In the genomic region with DNA sequence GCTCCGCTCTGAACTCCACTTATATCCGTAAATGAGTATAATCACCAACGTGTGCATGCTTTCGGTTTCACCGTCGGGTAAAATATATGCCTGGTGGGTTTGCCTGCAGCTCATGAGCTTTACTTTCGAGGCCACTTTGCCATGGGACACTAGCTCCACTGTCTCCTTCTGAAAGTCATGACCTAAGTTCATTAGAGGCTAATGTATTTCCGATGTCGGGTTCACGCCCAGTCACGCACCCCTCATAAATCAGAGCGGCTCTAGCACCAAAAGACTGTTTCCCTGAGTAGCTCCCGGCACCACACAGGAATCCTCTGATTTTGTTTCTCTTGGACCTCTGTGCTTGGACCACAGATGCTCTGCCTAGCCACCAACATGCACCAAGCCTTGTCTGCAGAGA, we compare ENCODE assay signal across 31 mouse cellular contexts. TPM values are rescaled to one million over a fixed set of nuclear protein-coding genes. Genes with fewer than 3 reads are reported as not detected.
DNase-seq lines count a peak whose midpoint lies in the region; ATAC-seq lines count a peak whose summit lies in the region.
"Had no signal": no experiment of that assay in that cellular context is flagged by ENCODE, and none has a peak within 500 bp of the region (broad histone marks: within the 10 kb centered on the region; RNA-seq: fewer than 3 reads in every experiment).

No protein-coding gene starts in this region.

- no peaks in the 10 kb centered on the region for H3K4me1 ChIP-seq in kidney, embryonic 14.5 days (ENCODE audit: control insufficient read depth, insufficient read depth, low read length)
- peaks cover 5% of the 10 kb centered on the region; the same call in 1 of the 2 replicates for H3K4me1 ChIP-seq in neural tube, embryonic 11.5 days (ENCODE audit: control insufficient read depth, insufficient read depth, low read length)
- H3K4me1 ChIP-seq in neural tube, embryonic 15.5 days: peaks cover 12% of the 10 kb centered on the region
- peaks cover 31% of the 10 kb centered on the region for H3K4me1 ChIP-seq in limb, embryonic 13.5 days
- H3K4me1 ChIP-seq: heart, embryonic 12.5 days; liver, embryonic 15.5 days; stomach, embryonic 15.5 days had no signal

- no peaks in the 10 kb centered on the region for H3K36me3 ChIP-seq in kidney, embryonic 14.5 days (ENCODE audit: control insufficient read depth, insufficient read depth, low read length)
- no peaks in the 10 kb centered on the region for H3K36me3 ChIP-seq in neural tube, embryonic 11.5 days (ENCODE audit: control insufficient read depth, insufficient read depth, low read length)
- peaks cover 9% of the 10 kb centered on the region; the same call in 1 of the 2 replicates for H3K36me3 ChIP-seq in neural tube, embryonic 15.5 days
- no peaks in the 10 kb centered on the region for H3K36me3 ChIP-seq in limb, embryonic 13.5 days
- H3K36me3 ChIP-seq: embryonic facial prominence, embryonic 13.5 days; forebrain, embryonic 10.5 days; heart, embryonic 12.5 days; liver, embryonic 15.5 days; midbrain, embryonic 10.5 days; stomach, embryonic 15.5 days had no signal

- no peak overlapping the region for H3K27ac ChIP-seq in kidney, embryonic 14.5 days (ENCODE audit: low read depth, low read length)
- H3K27ac ChIP-seq in neural tube, embryonic 11.5 days (ENCODE audit: low read depth, low read length): no peak overlapping the region
- H3K27ac ChIP-seq in neural tube, embryonic 15.5 days (replicated peaks): no peak overlapping the region
- no peak overlapping the region for H3K27ac ChIP-seq in limb, embryonic 13.5 days
- H3K27ac ChIP-seq: embryonic facial prominence, embryonic 13.5 days; forebrain, embryonic 10.5 days; forebrain, embryonic 15.5 days; heart, adult 2 months; hindbrain, embryonic 13.5 days; liver, embryonic 15.5 days; midbrain, embryonic 10.5 days; stomach, embryonic 15.5 days had no signal

- 19% methylated on average over 13 of the region's 13 CpGs for whole genome bisulfite sequencing in kidney, embryonic 14.5 days
- WGBS in neural tube, embryonic 11.5 days: 36% methylated on average over 13 of the region's 13 CpGs
- WGBS in neural tube, embryonic 15.5 days: 40% methylated on average over 13 of the region's 13 CpGs
- 21% methylated on average over 13 of the region's 13 CpGs for WGBS in limb, embryonic 13.5 days

- H3K9me3 ChIP-seq in kidney, embryonic 14.5 days (ENCODE audit: control insufficient read depth, low read length): no peaks in the 10 kb centered on the region
- H3K9me3 ChIP-seq in neural tube, embryonic 11.5 days (ENCODE audit: control insufficient read depth, low read length): no peaks in the 10 kb centered on the region
- no peaks in the 10 kb centered on the region for H3K9me3 ChIP-seq in neural tube, embryonic 15.5 days (replicated peaks)
- H3K9me3 ChIP-seq in limb, embryonic 13.5 days: no peaks in the 10 kb centered on the region
- H3K9me3 ChIP-seq: embryonic facial prominence, embryonic 13.5 days; forebrain, embryonic 10.5 days; forebrain, embryonic 15.5 days; heart, embryonic 12.5 days; hindbrain, embryonic 13.5 days; liver, embryonic 15.5 days; midbrain, embryonic 10.5 days; stomach, embryonic 15.5 days had no signal

- no peak overlapping the region for H3K4me2 ChIP-seq in kidney, embryonic 14.5 days (replicated peaks; ENCODE audit: low read depth, low read length)
- no peak overlapping the region for H3K4me2 ChIP-seq in neural tube, embryonic 11.5 days (ENCODE audit: low read depth)
- H3K4me2 ChIP-seq in neural tube, embryonic 15.5 days: no peak overlapping the region
- H3K4me2 ChIP-seq in limb, embryonic 13.5 days (replicated peaks): peak overlapping the region; percentile 42
- H3K4me2 ChIP-seq: embryonic facial prominence, embryonic 13.5 days; forebrain, embryonic 15.5 days; heart, embryonic 12.5 days; hindbrain, embryonic 13.5 days; liver, embryonic 15.5 days; lung, embryonic 14.5 days; stomach, embryonic 15.5 days had no signal

- H3K9ac ChIP-seq in kidney, embryonic 14.5 days (ENCODE audit: low read depth, low read length): no peak overlapping the region
- H3K9ac ChIP-seq in neural tube, embryonic 11.5 days (ENCODE audit: low read length): no peak overlapping the region
- no peak overlapping the region for H3K9ac ChIP-seq in neural tube, embryonic 15.5 days (replicated peaks)
- H3K9ac ChIP-seq in limb, embryonic 13.5 days: peak overlapping the region; percentile 40; the same call in 1 of the 2 replicates
- H3K9ac ChIP-seq: embryonic facial prominence, embryonic 13.5 days; forebrain, embryonic 15.5 days; heart, embryonic 12.5 days; hindbrain, embryonic 13.5 days; liver, embryonic 15.5 days; lung, embryonic 14.5 days; stomach, embryonic 15.5 days had no signal

- no peak for DNase-seq in kidney, adult 8-10 months
- DNase-seq in neural tube, embryonic 11.5 days (ENCODE audit: low spot score): peak; percentile 21
- no peak for DNase-seq in right cerebral cortex, postnatal 14 days
- DNase-seq in layer of hippocampus, adult 9-10 months (ENCODE audit: low spot score): no peak
- DNase-seq: adrenal gland, postnatal 36 days; B cell, adult 2 months; cerebellum, adult 18-20 months; cerebellum, postnatal 14 days; heart, adult 2 months; heart, postnatal 4 days; lung, embryonic 14.5 days; lung, postnatal 14 days; retina, postnatal 1 day; right cerebral cortex, postnatal 25 days; thymus, adult 18-20 months; thymus, postnatal 25 days had no signal

- 0 out of 2 replicates have a peak overlapping the region, but pooled peaks have one; percentile 9 for H3K4me3 ChIP-seq in kidney, embryonic 14.5 days (ENCODE audit: low read length)
- H3K4me3 ChIP-seq in neural tube, embryonic 11.5 days (ENCODE audit: low read depth, low read length): no peak overlapping the region
- H3K4me3 ChIP-seq in neural tube, embryonic 15.5 days (replicated peaks): no peak overlapping the region
- H3K4me3 ChIP-seq in limb, embryonic 13.5 days: peak overlapping the region; percentile 22; the same call in 1 of the 2 replicates
- H3K4me3 ChIP-seq: embryonic facial prominence, embryonic 13.5 days; forebrain, embryonic 10.5 days; forebrain, embryonic 15.5 days; heart, adult 2 months; heart, embryonic 12.5 days; hindbrain, embryonic 13.5 days; liver, embryonic 15.5 days; midbrain, embryonic 10.5 days; myocyte; stomach, embryonic 15.5 days had no signal

- H3K27me3 ChIP-seq in kidney, embryonic 14.5 days (ENCODE audit: control insufficient read depth, insufficient read depth, low read length): peaks cover 15% of the 10 kb centered on the region; the same call in 1 of the 2 replicates
- H3K27me3 ChIP-seq in neural tube, embryonic 11.5 days (ENCODE audit: control insufficient read depth, insufficient read depth, low read length): peaks cover 45% of the 10 kb centered on the region
- H3K27me3 ChIP-seq in neural tube, embryonic 15.5 days (replicated peaks): peaks cover 78% of the 10 kb centered on the region
- peaks cover 68% of the 10 kb centered on the region for H3K27me3 ChIP-seq in limb, embryonic 13.5 days
- H3K27me3 ChIP-seq: liver, embryonic 15.5 days; stomach, embryonic 15.5 days had no signal

- no peak for ATAC-seq in kidney, embryonic 14.5 days (ENCODE audit: low FRiP score, low TSS enrichment)
- no peak for ATAC-seq in neural tube, embryonic 11.5 days (ENCODE audit: insufficient read depth, low FRiP score, low TSS enrichment)
- ATAC-seq in neural tube, embryonic 15.5 days (ENCODE audit: low FRiP score): no peak
- no peak for ATAC-seq in limb, embryonic 13.5 days (ENCODE audit: low FRiP score, low read depth)
- ATAC-seq: forebrain, embryonic 15.5 days; intestine, embryonic 16.5 days; midbrain, embryonic 16.5 days had no signal

RNA-seq across cellular contexts. Expression of gene Hspa12a, which starts 27.4 kb away (rescaled TPM):
- 8.1 and 9.5 TPM in 2 replicates for polyA plus RNA-seq in kidney, embryonic 14.5 days (2014; fragmentation: Nextera tagmentation; extraction: Ambion mirVana)
- polyA plus RNA-seq in neural tube, embryonic 11.5 days (2014; fragmentation: Nextera tagmentation; extraction: Ambion mirVana): 27.8 and 28.3 TPM in 2 replicates
- polyA plus RNA-seq in neural tube, embryonic 15.5 days (2015; fragmentation: Nextera tagmentation; extraction: Ambion mirVana): 67.8 and 72.7 TPM in 2 replicates
- 5.0 TPM in 2 replicates for polyA plus RNA-seq in limb, embryonic 13.5 days (2015; fragmentation: Nextera tagmentation; extraction: Ambion mirVana)

RNA-seq across cellular contexts. Expression of gene Eno4, which starts 27.6 kb away (rescaled TPM):
- polyA plus RNA-seq in kidney, embryonic 14.5 days (2014; fragmentation: Nextera tagmentation; extraction: Ambion mirVana): 0.54 and 0.70 TPM in 2 replicates
- 0.42 and 0.68 TPM in 2 replicates for polyA plus RNA-seq in neural tube, embryonic 11.5 days (2014; fragmentation: Nextera tagmentation; extraction: Ambion mirVana)
- 1.3 and 1.8 TPM in 2 replicates for polyA plus RNA-seq in neural tube, embryonic 15.5 days (2015; fragmentation: Nextera tagmentation; extraction: Ambion mirVana)
- 0.37 and 0.42 TPM in 2 replicates for polyA plus RNA-seq in limb, embryonic 13.5 days (2015; fragmentation: Nextera tagmentation; extraction: Ambion mirVana)
- polyA plus RNA-seq: liver, adult 2 months; liver, embryonic 15.5 days had no signal

Comparison
In these comparisons a context has a peak if more than half of its experiments do, and no peak if none do; other contexts are left out.
1. H3K4me3 ChIP-seq: peak in kidney, embryonic 14.5 days (single experiment) and limb, embryonic 13.5 days (single experiment); none in neural tube, embryonic 11.5 days (single experiment) and neural tube, embryonic 15.5 days (single experiment).